Mouse (Mus musculus): ENCODE measurements at regions not wholly inside any gene's neighbourhood (a gene's known extent, or its start where the extent isn't known, plus 50 kb on each side); places are given as distances from the start of the nearest gene placed in this dataset.

DNA sequence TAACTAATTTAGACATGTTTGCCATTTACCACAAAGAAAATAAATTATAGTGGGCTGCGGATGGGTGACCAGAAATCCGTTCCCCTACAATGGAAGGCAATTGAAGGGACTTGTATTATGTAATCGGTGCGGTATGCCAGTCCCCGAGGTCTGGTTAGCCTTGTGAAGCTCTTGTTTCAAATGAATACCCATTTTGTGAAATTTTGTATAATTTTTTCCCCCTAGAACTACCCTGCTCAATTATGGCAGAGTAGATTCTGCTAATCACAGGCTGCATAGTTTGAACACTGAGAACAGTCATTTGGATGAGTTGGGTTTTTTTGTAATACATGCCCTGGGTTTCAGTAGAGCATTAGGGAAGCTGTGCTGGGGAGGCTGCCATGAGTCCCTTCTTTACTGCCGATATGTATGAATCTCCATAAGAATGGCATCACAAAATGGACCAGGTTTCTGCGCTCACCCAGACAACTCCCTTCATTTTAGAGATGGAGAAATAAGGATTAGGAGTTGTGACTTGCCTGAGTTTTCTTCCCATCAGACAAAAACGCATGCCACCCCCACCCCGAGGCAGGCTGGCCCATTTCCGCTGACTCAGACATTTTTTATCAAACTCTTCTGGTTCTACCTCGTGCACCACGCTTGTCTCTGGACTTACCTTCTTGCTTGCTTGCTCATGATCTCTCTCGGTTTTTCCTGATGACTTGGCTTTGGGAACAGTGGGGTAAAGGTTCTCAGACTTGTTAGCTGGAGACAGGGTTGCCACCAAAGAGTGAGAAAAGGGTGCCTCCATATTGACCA lies 155.7 kb downstream of the Cd24a start:
- no peak for TF ChIP-seq CTCF (IDR thresholded peaks at IDR 0.05; ENCODE audit: control insufficient read depth, insufficient read depth, insufficient replicate concordance, low read depth, low read length)
- TF ChIP-seq POLR2A (IDR thresholded peaks at IDR 0.05; ENCODE audit: control insufficient read depth, low read depth, low read length): no peak
